Mouse (Mus musculus) olfactory bulb, adult 2 months (tissue): ENCODE data around the gene Rhoh.

Source experiments
- CTCF ChIP-seq: fragments of 200-500 bp; IDR thresholded peaks from 2 replicates; pipeline ENCODE4 v1.5.1; 2012; ENCODE audit warnings: low read depth, mild to moderate bottlenecking, low read length, moderate library complexity; ENCODE audit not compliant: insufficient read depth
- POLR2A ChIP-seq: fragments of 200-500 bp; IDR thresholded peaks from 2 replicates; pipeline ENCODE4 v1.6.1; 2012; ENCODE audit warnings: mild to moderate bottlenecking, low read depth, low read length, moderate library complexity; ENCODE audit not compliant: insufficient read depth

GRCm38 (mm10) chr5:65881254-65881653 lies 20.2 kb downstream of the Rhoh start:
- TF ChIP-seq CTCF (no peak), POLR2A (no peak)
